Mouse (Mus musculus) thymus, postnatal 0 days (tissue): ENCODE results near the gene Gpr37l1. TPM values are rescaled to one million over a fixed set of nuclear protein-coding genes. Genes with fewer than 3 reads are reported as not detected.
"Not testable (repeated sequence)": the region's sequence is repeated elsewhere in the genome, so short reads cannot be mapped to it uniquely, and the experiment has no call there.

Experiments
- DNase-seq: peaks from one replicate; pipeline ENCODE4 v3.0.0-alpha.2; 2015; ENCODE audit warnings: low spot score
- polyA plus RNA-seq: library from polyadenylated mRNA; unstranded; fragments of >200 nt; fragmentation: Nextera tagmentation; extraction: Ambion mirVana; gene quantifications from 2 replicates; pipeline ENCODE4 v1.2.1, GENCODE M21; 2015

The Gpr37l1 gene
- polyA plus RNA-seq: 0.09 and 0.13 TPM in 2 replicates

DNA sequence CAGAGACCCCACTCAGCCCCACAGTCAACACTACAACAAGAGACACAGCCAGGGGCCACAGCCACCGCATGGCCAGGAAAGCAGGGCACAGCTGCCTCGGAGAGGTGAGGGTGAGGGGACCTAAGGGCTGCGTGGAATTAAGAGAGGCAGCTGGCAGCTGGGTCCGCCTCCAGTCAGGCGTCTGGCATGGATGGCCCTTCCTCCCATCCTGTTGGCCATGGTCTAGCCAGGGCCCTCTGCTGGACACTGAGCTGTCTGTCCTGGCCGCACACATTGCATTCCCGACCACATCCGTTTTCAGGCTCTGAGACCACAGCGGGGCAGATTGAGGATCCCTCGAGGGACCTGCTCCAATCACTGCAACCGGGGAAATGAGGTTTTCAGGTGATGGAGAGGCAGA is at the start of gene Gpr37l1:
TSS of gene Gpr37l1 (minus strand) at position 247 of the 400 bp plus-strand sequence.
- DNase-seq: no peak

DNA sequence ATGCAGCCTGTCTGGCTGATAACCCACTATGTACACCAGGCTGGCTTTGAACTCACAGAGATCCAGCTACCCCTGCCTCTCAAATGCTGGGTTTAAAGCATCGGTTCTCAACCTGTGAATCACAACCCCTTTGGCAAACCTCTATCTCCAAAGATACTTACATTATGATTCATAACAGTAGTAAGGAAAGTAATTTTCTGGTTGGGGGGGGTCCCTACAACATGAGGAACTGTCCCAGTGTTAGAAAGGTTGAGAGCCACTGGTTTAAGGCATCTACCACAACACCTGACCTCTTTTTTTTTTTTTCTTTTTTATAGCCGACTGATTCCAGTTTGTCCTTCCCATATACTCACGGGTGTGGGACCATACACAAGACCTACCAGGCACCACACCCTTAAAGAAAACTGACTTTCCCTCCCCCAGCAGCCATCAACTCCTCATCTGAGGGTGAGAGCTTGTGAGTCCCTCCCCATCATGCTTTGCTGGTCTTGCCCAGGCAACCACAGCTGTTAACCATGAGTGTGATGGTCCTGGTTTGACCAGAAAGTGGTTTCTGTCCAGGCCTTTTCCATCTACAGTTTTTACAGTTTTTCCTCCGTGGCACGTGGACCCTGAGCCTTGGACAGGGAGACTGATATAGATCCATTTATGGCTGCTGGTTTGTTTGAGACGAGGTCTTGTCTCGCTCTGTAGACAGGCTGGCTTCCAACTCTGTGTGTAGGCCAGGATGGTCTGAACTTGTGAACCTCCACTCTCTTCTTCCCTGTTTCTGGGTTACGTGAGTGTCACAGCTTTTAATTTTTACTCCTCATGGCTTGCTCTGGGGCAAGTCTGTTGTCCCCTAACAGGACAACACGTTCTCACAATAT is 46.5 kb upstream of the Gpr37l1 start:
- DNase-seq: no peak

DNA sequence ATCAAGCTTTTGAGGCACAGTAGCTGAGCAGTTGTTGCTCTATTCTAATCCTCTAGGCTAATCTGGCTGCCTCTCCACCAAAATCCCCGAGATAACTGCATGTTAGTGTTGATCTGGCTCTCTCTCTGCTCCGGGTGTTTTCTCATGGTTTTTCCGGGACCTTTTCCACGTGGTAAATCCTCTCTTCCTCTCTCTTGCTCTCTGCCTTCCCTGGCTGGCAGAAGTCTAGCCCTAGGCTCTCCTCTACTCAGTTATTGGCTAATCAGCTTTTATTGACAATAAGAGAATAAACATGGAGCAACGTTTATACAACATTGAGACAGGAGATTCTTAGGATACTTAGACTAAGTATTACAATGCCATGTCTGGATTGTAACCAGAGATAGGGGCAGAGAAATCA is 42.9 kb upstream of the Gpr37l1 start:
- DNase-seq: no peak

DNA sequence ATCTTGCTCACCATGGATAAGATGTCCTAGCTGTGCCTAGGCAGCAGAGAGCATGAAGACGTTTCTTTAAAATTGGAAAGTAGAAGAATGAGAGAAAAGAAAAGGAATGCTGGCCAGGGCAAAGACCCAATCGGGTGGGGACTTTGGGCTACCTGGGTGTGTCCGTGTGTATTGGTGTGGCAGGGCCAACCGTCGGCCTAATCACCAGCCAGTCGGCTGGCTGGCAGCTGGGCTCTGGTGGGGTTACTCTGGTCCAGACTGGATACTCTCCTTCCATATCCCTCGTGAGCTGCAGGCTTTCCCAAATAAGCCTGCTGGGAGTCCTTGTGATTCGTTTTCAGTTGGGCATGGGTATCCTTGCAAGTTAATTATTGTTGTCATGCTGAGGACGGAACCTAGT is 41.2 kb upstream of the Gpr37l1 start:
- no peak for DNase-seq

DNA sequence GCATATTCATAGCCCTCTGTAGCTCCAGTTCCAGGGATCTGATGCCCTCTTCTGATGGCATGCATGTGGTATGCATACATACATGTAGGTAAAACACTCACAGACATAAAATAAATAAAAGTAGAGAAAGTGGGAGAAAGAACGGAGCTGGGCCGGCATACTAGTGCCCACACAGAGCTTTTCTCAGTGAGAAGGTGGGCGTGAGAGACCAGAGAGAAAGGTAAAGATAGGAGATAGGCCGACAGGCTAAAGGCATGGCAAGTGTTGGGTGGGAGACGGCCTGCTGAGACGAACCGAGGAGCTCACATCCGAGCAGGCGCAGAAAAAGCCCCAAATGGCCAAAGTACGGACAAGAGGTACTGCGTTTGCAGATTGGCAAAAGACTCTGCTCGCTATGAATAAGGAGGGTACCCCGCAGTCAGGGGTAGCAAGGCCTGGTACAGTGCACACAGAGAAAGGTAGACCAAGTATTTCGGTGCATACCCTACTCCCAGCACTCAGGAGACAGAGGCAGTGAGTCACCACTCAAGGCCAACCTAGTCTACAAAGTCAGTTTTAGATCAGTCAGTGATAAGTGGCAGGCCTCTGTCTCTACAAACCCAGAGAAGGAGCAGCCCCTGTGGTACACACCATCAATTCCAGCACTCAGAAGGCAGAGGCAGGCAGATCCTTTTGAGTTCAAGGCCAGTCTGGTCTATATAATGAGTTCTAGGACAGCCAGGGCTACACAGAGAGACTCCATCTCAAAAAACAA is 39.3 kb upstream of the Gpr37l1 start:
- DNase-seq: no peak

DNA sequence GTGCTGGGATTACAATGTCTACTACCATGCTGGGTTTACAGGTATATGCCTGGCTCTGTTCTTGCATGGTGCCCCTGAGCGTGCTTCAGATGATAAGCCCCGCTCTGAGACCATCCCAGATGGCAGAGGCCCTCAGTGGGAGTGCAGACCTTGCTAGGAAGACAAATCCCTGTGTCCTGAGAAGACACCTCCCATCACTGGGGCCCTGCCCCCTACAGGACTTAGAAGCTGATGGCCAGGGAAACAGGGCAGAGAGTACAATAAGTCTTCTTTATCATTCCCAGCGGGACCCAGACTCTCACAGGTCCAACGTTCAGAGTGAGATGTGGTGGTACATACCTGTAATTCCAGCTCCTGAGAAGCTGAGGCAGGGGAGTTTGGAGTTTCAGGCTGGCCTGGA is 37.8 kb upstream of the Gpr37l1 start:
- no peak for DNase-seq

DNA sequence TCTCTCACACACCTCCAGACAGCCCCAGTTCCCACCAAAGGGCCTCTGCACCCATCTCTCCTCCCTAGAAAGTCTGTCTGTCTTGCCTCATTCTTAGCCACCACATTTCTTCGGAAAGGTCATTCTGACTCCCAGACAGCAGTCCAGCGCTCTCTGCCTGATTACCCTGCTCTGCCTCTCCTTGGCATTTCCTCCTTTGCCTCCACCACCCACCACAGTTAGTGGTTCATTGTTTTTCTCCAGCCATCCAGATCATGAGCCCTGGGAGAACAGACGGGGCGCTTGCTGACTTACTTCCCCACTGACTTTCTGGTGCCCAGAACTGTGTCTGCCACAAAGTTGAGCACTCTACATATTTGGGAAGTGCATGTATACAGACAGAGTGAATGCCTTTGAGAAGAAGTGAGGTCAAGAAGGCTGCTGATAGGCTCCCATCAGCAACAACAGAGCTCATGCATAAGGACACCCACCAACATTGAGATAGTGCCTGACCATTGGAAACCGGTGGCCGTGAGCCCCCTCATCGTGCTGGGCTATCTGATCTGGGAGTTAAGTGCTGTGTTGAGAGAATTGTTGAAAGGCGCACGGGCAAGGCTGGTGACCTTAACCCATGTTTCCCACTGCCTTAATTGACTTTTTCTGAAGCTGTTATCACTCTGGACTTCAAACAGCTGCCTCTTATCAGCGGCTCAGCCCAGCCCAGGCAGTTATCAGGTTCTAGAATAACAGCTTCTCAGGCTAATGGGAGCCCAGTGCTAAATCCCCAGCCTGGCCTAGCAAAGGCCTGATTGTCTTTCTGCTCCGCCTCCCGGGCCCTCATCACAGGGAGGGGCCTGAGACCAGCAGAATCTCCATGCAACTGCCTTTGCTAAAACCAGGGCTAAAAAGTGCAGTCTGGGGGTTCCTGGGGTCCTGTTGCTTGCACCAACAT is 37.0 kb upstream of the Gpr37l1 start:
- DNase-seq: no peak

DNA sequence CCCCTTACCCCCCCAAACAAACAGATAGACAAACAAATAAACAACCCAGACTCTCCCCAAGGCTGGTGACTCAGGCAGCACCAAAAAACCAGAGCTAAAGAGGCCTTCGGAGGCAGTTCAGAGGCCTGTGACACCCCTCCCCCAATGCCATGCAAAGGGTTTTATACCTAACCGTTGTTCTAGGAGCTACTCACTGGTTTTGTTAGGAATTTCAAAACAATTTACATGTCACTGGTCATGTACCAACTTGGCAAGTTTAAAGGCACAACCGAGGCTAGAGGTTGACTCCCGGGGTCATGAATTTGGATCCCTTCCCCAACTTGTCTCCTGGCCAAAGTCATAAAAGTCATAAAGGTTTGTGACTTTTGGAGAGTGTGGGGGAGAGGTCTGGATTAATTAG is 32.9 kb upstream of the Gpr37l1 start:
- no peak for DNase-seq

DNA sequence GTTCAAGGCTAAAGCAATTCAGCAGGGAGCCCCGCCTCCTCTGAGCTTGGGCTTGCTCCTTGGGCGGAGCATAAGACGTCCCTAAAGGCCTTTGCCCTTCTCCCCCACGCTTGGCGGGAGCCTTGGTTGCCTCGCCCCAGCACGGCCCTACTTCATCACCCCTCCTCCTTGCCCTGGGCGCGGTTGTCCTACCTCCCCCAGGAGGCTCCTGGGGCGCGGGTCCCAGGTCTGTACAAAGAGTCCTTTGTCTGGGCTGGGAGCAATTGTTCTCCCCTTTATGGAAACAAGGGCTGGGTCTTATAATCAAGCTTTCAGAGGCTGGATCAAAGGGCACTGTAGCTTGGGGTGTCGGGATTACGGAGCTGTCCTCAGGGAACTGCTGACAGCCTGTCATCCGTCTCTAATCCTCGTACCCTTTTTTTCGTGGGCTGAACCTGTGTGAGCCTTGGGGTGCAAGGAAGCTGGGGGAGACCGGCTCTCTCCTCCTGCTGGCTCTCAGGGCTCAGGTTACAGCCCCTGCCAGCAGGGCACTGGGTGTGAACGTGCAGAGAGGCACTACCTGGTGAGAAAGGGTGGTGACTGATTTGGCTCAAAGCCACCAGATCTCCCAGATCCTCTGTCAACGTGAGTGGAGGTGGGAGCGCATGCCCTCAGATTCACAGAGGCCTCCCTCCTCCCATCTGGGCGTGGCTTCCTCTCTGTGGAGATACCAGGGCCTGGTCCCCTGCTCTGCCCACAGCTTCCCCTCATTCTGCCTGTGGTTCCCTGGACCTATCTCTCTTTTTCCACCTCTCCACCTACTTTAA is 31.7 kb upstream of the Gpr37l1 start:
- DNase-seq: no peak

DNA sequence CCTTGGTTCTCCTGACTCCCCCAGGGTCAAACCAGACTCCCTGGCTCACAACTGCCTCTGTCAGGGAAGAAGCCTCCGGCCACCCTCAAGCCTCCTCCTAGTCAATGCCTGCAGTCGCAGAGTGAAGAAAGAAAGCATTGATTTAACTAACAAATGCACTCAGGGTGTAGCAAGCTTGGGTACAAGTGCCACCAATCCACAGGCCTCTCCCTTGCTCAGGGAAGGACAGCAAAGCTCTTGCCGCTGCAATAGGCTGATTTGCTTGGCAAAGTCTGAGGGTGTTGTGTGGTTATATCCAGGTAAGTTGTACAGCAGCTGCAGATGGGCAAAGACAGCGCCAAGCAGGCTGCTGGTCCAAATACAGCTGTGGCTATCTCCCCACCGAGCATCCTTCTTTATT is 30.9 kb upstream of the Gpr37l1 start:
- DNase-seq: no peak

DNA sequence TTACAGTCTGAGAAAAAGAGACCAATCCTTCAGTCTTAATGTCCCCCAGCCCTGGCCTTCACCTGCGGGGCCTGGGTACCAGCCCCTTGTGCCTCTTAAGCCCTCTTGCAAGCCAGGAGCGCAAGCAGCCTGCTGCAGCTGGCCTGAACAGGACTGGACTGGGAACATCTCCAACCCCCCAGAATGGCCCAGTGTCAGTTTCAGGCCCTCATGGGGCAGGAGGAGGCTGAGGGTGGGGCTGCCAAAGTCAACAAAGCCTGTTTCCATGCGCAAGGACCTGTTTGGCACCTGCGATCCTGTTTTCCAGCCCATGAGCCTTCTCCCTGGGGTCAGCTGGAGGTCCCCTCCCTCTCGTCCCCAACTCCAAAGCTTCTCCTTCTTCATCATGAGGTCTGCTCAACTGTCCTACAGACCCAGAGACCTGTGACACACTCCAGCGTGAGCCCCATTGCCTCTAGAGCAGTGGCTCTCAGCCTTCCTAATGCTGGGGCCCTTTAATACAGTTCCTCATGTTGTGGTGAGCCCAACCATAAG is 28.5 kb upstream of the Gpr37l1 start:
- DNase-seq: no peak

DNA sequence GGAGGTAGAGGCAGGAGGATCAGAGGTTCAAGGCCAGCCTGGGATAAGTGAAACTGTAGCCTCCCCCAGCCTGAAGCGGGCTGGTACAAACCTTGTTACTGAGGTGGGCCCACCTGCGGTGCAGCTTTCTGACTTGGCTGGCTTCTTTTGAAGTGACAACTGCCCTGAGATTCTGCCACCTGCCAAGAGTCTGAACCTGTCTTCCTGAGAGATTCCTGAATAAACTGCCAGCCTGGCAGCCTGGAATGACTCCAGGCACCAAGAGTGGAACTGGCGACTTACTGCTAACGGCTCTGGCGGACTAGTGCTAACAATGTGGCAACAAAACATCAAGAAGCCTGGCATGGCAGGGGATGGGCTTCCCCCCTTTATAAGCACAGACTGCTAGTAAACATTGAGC is 26.9 kb upstream of the Gpr37l1 start:
- DNase-seq: not testable (repeated sequence)

DNA sequence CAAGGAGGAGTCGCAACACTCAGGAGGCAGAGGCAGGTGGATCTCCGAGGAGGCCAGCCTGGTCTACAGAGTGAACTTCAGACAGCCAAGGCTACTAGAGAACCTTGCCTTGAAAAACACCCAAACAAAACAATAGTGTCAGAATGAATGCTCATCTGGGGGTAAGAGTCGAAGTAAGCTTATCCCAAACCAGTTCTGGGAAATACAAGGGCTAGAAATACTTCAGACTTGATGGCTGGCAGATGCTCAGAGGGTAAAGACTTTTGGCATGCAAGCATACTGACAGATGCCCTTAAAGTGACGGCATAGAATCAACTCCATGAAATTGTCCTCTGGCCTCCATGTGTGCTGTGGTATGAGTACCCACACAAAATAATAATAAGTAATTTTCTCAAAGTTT is 21.7 kb upstream of the Gpr37l1 start:
- DNase-seq: no peak

DNA sequence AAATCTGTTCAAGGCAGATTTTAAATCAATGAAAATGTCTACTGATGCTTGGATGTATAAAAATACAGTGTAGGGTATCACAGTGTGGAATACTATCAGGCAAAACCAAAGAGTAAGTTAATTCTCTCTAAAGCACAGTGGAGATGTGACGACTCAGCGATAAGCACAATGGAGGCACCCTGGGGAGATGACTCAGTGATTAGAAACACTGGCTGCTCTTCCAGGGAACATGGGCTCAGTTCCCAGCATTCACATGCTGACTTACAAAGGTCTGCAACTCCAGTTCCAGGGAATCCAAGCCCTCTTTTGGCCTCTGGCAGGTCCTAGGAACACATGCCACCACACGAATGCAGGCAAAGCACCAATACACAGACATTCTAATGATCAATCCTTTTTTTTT is 20.7 kb upstream of the Gpr37l1 start:
- no peak for DNase-seq

DNA sequence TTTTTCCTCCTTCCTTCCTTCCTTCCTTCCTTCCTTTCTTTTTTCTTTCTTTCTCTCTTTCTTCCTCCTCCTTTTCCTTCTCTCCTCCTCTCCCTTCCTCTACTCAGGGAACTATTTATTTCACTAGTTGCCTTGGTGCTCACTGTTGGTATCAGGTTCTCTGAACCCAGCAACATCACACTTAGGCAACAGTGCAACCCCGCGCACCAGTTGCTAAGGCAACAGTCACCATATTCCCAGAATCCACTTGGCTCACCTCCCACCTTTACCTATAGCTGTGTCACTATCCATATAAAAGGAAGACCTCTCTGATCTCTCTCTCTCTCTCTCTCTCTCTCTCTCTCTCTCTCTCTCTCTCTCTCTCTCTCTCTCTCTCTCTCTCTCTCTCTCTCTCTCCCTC is 19.5 kb upstream of the Gpr37l1 start:
- not testable (repeated sequence) for DNase-seq

DNA sequence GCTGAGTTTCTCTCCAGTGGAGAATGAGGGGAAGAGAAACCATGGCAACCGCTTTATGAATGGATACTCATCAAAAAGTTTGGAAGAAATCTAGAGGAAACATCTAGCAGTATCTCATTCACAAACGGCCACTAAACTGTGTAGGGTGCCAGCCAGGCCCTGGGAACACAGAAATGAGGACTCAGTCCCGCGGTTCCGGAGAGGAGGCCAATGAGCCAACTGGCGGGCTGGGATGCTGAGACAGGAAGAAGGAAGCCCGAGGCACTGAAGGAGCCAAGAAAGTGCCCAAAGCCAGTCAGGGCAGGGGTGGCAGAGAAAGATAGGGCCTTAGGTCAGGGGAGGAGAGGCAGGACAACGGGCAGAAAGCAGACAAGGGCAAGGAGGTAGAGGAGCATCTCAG is 18.9 kb upstream of the Gpr37l1 start:
- no peak for DNase-seq

DNA sequence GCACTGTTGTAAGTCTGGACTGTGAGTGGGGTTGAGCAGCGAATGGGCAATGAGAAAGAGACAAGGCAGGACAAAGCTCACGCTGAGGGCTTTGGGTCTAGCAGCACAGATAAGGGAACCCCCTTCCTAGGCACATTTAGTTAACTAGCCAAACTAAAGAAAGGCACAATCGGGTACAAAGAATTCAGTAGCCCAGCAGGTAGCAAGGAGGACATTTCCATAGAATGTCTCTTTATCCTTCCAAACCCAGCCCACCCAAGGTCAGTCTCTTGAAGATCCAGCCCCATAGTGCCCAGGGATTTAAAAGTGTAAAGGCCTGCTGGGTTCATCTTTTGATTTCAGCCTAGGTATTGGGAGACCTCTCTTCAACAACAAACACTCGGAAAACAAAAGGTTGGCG is 18.5 kb upstream of the Gpr37l1 start:
- DNase-seq: no peak

DNA sequence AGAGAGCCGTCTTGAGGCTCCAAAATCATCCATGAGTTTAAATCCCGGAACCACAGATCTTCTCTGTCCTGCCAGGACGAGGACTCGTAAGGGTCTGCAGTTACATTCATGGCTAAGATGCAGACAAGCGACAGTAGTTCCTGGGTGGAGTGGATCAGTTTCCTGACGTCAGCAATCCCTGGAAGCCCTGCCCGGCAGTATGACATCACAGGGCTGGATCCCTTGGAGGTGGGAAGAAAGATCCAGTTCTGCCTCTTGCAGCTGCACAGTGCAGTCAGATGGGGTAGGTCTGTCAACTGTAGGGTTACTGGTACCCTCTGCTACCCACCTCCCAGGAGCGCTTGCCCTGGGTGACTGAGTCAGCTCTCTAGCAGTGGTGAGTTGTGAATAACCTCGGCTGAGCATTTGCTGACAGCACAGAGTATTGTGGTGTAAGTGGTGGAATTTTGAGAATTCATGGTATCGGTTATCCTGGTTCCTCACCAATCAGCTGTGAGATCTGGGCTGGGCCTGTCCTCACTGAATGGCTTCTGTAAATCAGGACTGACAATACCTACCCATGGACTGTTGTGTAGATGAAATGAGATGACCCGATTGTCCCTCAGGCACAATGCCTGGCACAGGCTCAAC is 16.6 kb upstream of the Gpr37l1 start:
- DNase-seq: no peak

DNA sequence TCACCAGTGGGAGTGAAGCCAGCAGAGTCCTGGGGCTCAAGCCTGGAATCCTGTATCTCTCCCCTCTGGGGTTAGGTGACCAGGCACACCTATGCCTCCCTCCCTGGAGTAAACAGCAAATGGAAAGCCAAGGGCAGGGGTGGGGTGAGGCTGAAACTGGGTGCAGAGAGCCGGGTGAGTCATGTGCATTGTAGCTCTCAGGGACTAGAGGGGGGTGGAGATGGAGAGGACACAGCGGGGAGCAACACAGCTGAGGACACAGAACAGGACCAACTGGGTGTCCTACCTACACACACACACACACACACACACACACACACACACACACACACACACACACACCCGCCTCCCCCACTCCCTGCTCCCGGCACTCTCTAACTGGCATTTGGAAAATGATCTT is 16.0 kb upstream of the Gpr37l1 start:
- DNase-seq: no peak

DNA sequence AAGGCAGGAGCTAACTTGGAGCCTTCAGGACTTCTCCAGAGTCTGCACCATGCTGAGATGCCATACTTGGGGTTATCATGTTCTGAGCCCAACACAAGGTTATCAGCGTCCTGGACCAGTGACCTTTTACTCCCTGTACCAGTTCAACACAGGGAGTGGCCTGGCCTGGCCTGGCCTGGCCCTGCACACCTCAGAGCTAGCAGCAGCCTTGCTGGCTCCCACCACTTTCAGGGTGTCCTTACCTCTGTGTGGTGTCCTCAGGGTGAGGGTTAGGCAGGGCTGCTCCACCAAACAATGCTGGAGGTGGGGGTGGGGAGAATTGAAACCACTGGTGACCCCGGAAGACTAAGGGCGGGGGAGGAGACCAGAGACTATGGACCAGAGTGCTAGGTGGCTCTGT is 15.5 kb upstream of the Gpr37l1 start:
- DNase-seq: no peak
